Mouse (Mus musculus) embryonic facial prominence, embryonic 13.5 days (tissue): Measurements from ENCODE around the gene Ror1. TPM values are rescaled to one million over a fixed set of nuclear protein-coding genes. Genes with fewer than 3 reads are reported as not detected.

Experiments
- ATAC-seq: fragments of 200-750 bp; cut with Nextera tagmentation; 2 replicates; pipeline ENCODE4 v1.8.0; 2017; ENCODE audit warnings: low read depth; ENCODE audit not compliant: insufficient number of reproducible peaks, insufficient read depth, low FRiP score, low TSS enrichment
- H3K27ac ChIP-seq: fragments of 300-500 bp; sonication (generic); 2 replicates; pipeline ENCODE4 v1.5.1; 2015; ENCODE audit warnings: moderate library complexity, mild to moderate bottlenecking, inconsistent platforms
- H3K27me3 ChIP-seq: fragments of 300-500 bp; sonication (generic); 2 replicates; pipeline ENCODE4 v1.6.1; 2015; ENCODE audit warnings: mild to moderate bottlenecking, inconsistent platforms
- H3K36me3 ChIP-seq: fragments of 300-500 bp; sonication (generic); 2 replicates; pipeline ENCODE4 v1.6.1; 2015; ENCODE audit warnings: mild to moderate bottlenecking, inconsistent platforms
- H3K4me1 ChIP-seq: fragments of 300-500 bp; sonication (generic); 2 replicates; pipeline ENCODE4 v1.6.1; 2015; ENCODE audit warnings: inconsistent platforms
- H3K4me2 ChIP-seq: fragments of 300-500 bp; sonication (generic); 2 replicates; pipeline ENCODE4 v1.6.1; 2015; ENCODE audit warnings: moderate library complexity, mild to moderate bottlenecking, inconsistent platforms
- H3K4me3 ChIP-seq: fragments of 300-500 bp; sonication (generic); 2 replicates; pipeline ENCODE4 v1.5.1; 2015; ENCODE audit warnings: mild to moderate bottlenecking, inconsistent platforms
- H3K9ac ChIP-seq: fragments of 300-500 bp; sonication (generic); 2 replicates; pipeline ENCODE4 v1.6.1; 2015; ENCODE audit warnings: mild to moderate bottlenecking, inconsistent platforms
- H3K9me3 ChIP-seq: fragments of 300-500 bp; sonication (generic); 2 replicates; pipeline ENCODE4 v1.6.1; 2016; ENCODE audit warnings: inconsistent platforms
- WGBS: fragments of 180-500 bp; shearing (Covaris S2); methylation state at CpG from one replicate; pipeline ENCODE4 v1.1.7; 2015; ENCODE audit warnings: mixed read lengths; 5-methylcytosine and 5-hydroxymethylcytosine counted together
- polyA plus RNA-seq: library from polyadenylated mRNA; unstranded; fragments of >200 nt; fragmentation: Nextera tagmentation; extraction: Ambion mirVana; gene quantifications from 2 replicates; pipeline ENCODE4 v1.2.1, GENCODE M21; 2015

Ror1 gene
- polyA plus RNA-seq, 1 experiment from 2014 or later = 10.7 TPM

DNA sequence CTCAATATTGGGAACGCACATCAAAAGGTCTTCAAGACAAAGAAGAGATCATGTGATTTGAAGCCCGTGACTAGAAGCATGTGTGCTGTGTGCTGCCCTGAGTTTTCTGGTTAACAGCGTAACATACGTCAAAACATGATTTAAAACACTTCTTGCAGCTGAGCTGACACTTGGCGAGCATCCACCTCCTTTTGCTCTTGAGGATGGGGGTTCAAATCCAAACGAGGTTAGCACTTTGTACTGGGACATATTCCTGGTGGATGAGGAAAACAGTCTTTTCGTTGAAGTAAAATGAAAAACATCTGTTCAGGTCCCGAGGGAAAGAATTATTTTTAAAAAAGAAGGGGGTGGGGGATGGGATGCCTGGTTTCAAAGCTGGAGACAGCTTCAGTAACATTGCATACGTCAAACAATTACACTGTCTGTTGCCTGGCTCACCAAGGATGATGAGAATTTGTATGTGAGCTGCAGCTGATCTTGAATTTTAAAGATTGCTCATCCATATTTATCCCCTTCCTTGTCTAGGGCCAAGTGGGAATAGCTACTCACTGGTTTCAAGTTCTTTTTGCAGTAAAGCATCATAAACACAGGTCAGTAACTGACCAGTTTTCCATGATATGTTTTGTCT is 367.0 kb downstream of the Ror1 start:
- H3K27me3 ChIP-seq = no peaks in the 10 kb centered on the region
- no peaks in the 10 kb centered on the region for H3K9me3 ChIP-seq
- H3K4me3 ChIP-seq = no peak overlapping the region
- H3K27ac ChIP-seq = peak overlapping the region; percentile 64
- no peak overlapping the region for H3K9ac ChIP-seq
- H3K36me3 ChIP-seq = no peaks in the 10 kb centered on the region
- peaks cover 18% of the 10 kb centered on the region for H3K4me1 ChIP-seq
- WGBS = 16% methylated on average over 9 of the region's 9 CpGs
- peak overlapping the region; percentile 22; the same call in 1 of the 2 replicates for H3K4me2 ChIP-seq
- no peak for ATAC-seq

DNA sequence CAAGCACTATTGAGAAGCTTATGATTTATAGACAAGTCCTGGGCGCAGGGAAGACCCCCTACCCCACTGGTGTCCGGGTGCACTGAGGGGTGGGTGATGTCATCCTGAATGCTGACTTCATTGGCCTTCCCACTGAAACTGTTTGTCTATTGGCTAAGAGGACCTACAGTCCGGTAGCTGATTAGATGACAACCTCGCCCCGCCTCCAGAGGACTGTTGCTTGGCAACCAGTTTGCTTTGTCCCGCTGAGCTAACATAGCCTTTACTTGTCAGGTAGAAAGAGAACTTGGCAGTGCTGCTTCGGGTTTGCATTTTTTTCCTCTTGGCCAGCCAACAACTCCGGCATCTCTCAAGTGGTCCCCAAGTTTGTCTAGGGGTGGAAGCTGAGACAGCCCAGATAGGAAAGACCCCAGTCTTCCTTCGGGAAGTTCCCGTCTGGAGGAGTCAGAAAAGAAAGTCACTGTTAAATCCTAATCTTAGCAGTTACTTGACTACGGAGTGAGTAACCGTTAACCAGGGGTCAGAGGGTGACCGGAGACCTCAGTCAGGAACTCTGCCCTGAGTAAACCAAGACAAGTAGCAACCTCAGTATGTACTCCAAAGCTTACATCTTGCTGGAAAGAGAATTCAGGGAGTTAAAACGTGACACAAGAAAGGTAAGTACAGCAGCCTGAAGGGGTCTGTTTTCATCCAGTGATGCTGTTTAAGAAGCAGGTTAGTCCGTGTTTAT is 383.2 kb downstream of the Ror1 start, which contains the start of gene Ube2u:
Ube2u (plus strand) TSS at position 258 of the 730 bp plus-strand sequence.
- peaks cover 7% of the 10 kb centered on the region; the same call in 1 of the 2 replicates for H3K4me1 ChIP-seq
- no peak within 1 kb of the TSS for H3K9ac ChIP-seq
- no peaks in the 10 kb centered on the region for H3K9me3 ChIP-seq
- peak within 1 kb of the TSS; percentile 52 for H3K4me2 ChIP-seq
- no peaks in the 10 kb centered on the region for H3K36me3 ChIP-seq
- 28% methylated on average over 15 of the region's 15 CpGs for WGBS
- peak; percentile 76 for ATAC-seq
- no peaks in the 10 kb centered on the region for H3K27me3 ChIP-seq
- H3K27ac ChIP-seq = no peak within 1 kb of the TSS
- H3K4me3 ChIP-seq = peak within 1 kb of the TSS; percentile 24

DNA sequence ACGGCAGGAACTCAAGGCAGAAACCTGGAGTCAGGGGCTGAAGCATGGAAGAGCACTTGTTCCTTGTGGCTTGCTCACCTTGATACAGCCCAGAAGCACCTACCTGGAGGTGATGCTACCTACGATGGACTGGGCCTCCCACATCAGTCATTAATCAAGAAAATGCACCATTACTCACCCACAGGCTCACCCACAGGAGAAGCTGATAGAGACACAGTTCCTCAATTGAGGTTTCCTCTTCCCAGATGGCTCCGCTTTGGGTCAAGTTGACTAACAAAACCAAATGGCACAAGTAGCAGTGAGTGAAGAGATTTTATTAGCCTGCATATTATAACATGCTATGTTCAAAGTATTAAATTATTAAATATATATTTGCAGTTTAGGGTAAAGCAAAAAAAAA is 392.9 kb downstream of the Ror1 start:
- Histone ChIP-seq H3K36me3 (no peaks in the 10 kb centered on the region), H3K27ac (no peak overlapping the region), H3K9ac (no peak overlapping the region), H3K4me1 (no peaks in the 10 kb centered on the region), H3K9me3 (no peaks in the 10 kb centered on the region), H3K27me3 (no peaks in the 10 kb centered on the region), H3K4me3 (no peak overlapping the region), H3K4me2 (no peak overlapping the region)
- no peak for ATAC-seq
- WGBS = 90% methylated on average over 3 of the region's 3 CpGs

Other genes with a start within 250 kb of the Ror1 start
- gene Pgm1, start 166.4 kb upstream of the Ror1 start, polyA plus RNA-seq = 40.8 and 46.1 TPM in 2 replicates
- gene Itgb3bp, start 166.0 kb upstream of the Ror1 start, polyA plus RNA-seq = 36.1 and 42.5 TPM in 2 replicates